Mouse (Mus musculus): ENCODE data around the gene Cmtm8.

GRCm38 (mm10) chr9:114796473-114797050 lies 47.4 kb downstream of the Cmtm8 start:
- TF ChIP-seq POLR2A (IDR thresholded peaks at IDR 0.05; ENCODE audit: control insufficient read depth, extremely low read depth, insufficient read depth, low read length, poor library complexity) = no peak
- no peak for TF ChIP-seq CTCF (IDR thresholded peaks at IDR 0.05; ENCODE audit: borderline replicate concordance, control insufficient read depth, extremely low read depth, insufficient read depth, low read length, poor library complexity)

Measured in thymus, adult 2 months (tissue).